Mouse (Mus musculus): ENCODE data around the gene Mrpl55.

DNA sequence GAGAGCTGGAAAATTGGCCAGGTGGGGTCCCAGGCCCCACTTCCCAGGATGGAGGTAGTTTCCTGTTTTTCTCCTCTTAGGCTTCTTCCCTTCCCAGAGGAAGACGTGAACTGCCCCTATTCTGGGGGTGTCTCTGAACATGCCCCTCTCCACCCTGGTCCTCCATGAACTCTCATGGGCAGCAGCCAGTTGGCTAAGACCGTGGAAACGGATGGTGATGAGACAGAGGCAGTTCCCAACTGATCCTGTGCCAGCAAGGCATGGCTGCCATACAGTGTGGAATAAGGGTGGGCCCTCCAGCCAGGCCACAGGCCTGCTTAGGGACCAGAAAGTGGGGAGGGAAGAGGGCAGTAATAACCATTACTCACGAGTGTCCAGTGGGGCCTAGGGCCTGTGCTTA, 31.7 kb upstream of the Mrpl55 start:
- TF ChIP-seq CTCF (IDR thresholded peaks at IDR 0.05; ENCODE audit: borderline replicate concordance, insufficient read depth, low read length) (no peak), POLR2A (IDR thresholded peaks at IDR 0.05; ENCODE audit: low read depth, low read length) (no peak)
